Mouse (Mus musculus) layer of hippocampus, adult 18-20 months (tissue): ENCODE measurements at regions not wholly inside any gene's neighbourhood (a gene's known extent, or its start where the extent isn't known, plus 50 kb on each side); places are given as distances from the start of the nearest gene placed in this dataset.
A peak's percentile ranks its signal among the peaks of the same experiment; 100 is the strongest.

Experiments used
- DNase-seq, 2 experiments: peaks; one replicate each; pipeline ENCODE4 v3.0.0; 2022; ENCODE audit warnings: low spot score in 2 of 2

- DNase-seq, result peak in 1 of 2 experiments; percentile 15
Observed at GRCm38 (mm10) chr10:110650107-110650506, 95.1 kb upstream of the E2f7 start.

GRCm38 (mm10) chr10:110650851-110651250 lies 94.4 kb upstream of the E2f7 start:
- peak in 1 of 2 experiments; percentile 11 for DNase-seq

- no peak for DNase-seq
Observed at GRCm38 (mm10) chr10:110654070-110654469, 91.2 kb upstream of the E2f7 start.

- DNase-seq, result no peak
Observed at GRCm38 (mm10) chr10:110658153-110658695, 87.0 kb upstream of the E2f7 start.

GRCm38 (mm10) chr10:110676503-110676902 lies 68.7 kb upstream of the E2f7 start:
- no peak for DNase-seq
